Mouse (Mus musculus) adrenal gland, adult 2 months (tissue): ENCODE data around the gene Kpna4. TPM values are rescaled to one million over a fixed set of nuclear protein-coding genes. Genes with fewer than 3 reads are reported as not detected.

ENCODE experiments used
- polyA plus RNA-seq: library from polyadenylated mRNA; depleted of rRNA; stranded (reverse); fragments of >200 nt; gene quantifications from 2 replicates; pipeline ENCODE4 v1.2.3, GENCODE M21; 2012; rRNA removed
- total RNA-seq, 2 experiments: library from RNA; stranded (reverse); gene quantifications; 2 replicates each; pipeline ENCODE4 v1.2.3; 2021

The Kpna4 gene
- total and polyA plus RNA-seq, 3 experiments = 7.7 to 71.0 (median 49.9) TPM

Other genes with a start within 250 kb of the Kpna4 start
- 10 to 100 TPM; 21.1 to 31.4 TPM for gene Ift80, start 122.5 kb downstream of the Kpna4 start, total RNA-seq
- 0.64 and 0.88 TPM in 2 replicates for gene Ift80, start 122.5 kb downstream of the Kpna4 start, polyA plus RNA-seq
- gene Smc4, start 122.4 kb downstream of the Kpna4 start, total RNA-seq = 10 to 100 TPM; 26.1 to 26.9 TPM
- 5.7 and 6.2 TPM in 2 replicates for gene Smc4, start 122.4 kb downstream of the Kpna4 start, polyA plus RNA-seq
- gene Trim59, start 82.4 kb downstream of the Kpna4 start, total RNA-seq = 1 to 10 TPM; 5.4 to 6.7 TPM
- 0.78 and 0.97 TPM in 2 replicates for gene Trim59, start 82.4 kb downstream of the Kpna4 start, polyA plus RNA-seq
- gene Arl14, start 95.3 kb upstream of the Kpna4 start, total RNA-seq = not detected
- gene Arl14, start 95.3 kb upstream of the Kpna4 start, polyA plus RNA-seq = not detected in 2 replicates
- 10 to 100 TPM; 12.2 to 13.5 TPM for gene Ppm1l, start 189.7 kb upstream of the Kpna4 start, total RNA-seq
- gene Ppm1l, start 189.7 kb upstream of the Kpna4 start, polyA plus RNA-seq = 2.4 and 3.1 TPM in 2 replicates